ENCODE assay signal across 11 mouse cellular contexts in genomic region chr9:119342728-119343127, GRCm38 (mm10). TPM values are rescaled to one million over a fixed set of nuclear protein-coding genes. Genes with fewer than 3 reads are reported as not detected.
A peak's percentile ranks its signal among the peaks of the same experiment; 100 is the strongest.
DNase-seq lines count a peak whose midpoint lies in the region; ATAC-seq lines count a peak whose summit lies in the region.
"Had no signal": no experiment of that assay in that cellular context is flagged by ENCODE, and none has a peak within 500 bp of the region (broad histone marks: within the 10 kb centered on the region; RNA-seq: fewer than 3 reads in every experiment).

No protein-coding gene starts in this region.

- H3K36me3 ChIP-seq in forebrain, embryonic 10.5 days (replicated peaks) = peaks cover 53% of the 10 kb centered on the region
- peaks cover 35% of the 10 kb centered on the region for H3K36me3 ChIP-seq in forebrain, embryonic 15.5 days
- H3K36me3 ChIP-seq in liver, embryonic 13.5 days = peaks cover 39% of the 10 kb centered on the region
- H3K36me3 ChIP-seq in stomach, embryonic 15.5 days = peaks cover 27% of the 10 kb centered on the region

- no peak overlapping the region for H3K9ac ChIP-seq in forebrain, embryonic 15.5 days (replicated peaks)
- no peak overlapping the region for H3K9ac ChIP-seq in liver, embryonic 13.5 days
- no peak overlapping the region for H3K9ac ChIP-seq in stomach, embryonic 15.5 days

- H3K27ac ChIP-seq in forebrain, embryonic 10.5 days = no peak overlapping the region
- H3K27ac ChIP-seq in forebrain, embryonic 15.5 days (replicated peaks) = no peak overlapping the region
- H3K27ac ChIP-seq in liver, embryonic 13.5 days = no peak overlapping the region
- no peak overlapping the region for H3K27ac ChIP-seq in stomach, embryonic 15.5 days

- H3K27me3 ChIP-seq in forebrain, embryonic 10.5 days (ENCODE audit: poor library complexity, severe bottlenecking) = peaks cover 23% of the 10 kb centered on the region
- no peaks in the 10 kb centered on the region for H3K27me3 ChIP-seq in forebrain, embryonic 15.5 days
- no peaks in the 10 kb centered on the region for H3K27me3 ChIP-seq in liver, embryonic 13.5 days
- H3K27me3 ChIP-seq in stomach, embryonic 15.5 days (replicated peaks) = no peaks in the 10 kb centered on the region
- H3K27me3 ChIP-seq: Patski had no signal

- no peak for DNase-seq in forebrain, embryonic 10.5 days (ENCODE audit: extremely low spot score, low spot score)
- peak; percentile 63 to 80 for DNase-seq in lung, adult 18-20 months
- DNase-seq in lung, postnatal 10 days = no peak
- DNase-seq in liver, embryonic 13.5 days = no peak
- DNase-seq in ovary, postnatal 14 days (ENCODE audit: low spot score) = no peak
- no peak for DNase-seq in right cerebral cortex, postnatal 14 days

- 0 out of 2 replicates have a peak overlapping the region, but pooled peaks have one; percentile 65 for H3K4me3 ChIP-seq in forebrain, embryonic 10.5 days
- no peak overlapping the region for H3K4me3 ChIP-seq in forebrain, embryonic 15.5 days
- 0 out of 2 replicates have a peak overlapping the region, but pooled peaks have one; percentile 84 for H3K4me3 ChIP-seq in liver, embryonic 13.5 days (replicated peaks)
- H3K4me3 ChIP-seq in stomach, embryonic 15.5 days (replicated peaks) = peak overlapping the region; percentile 92

- 92% methylated on average over 7 of the region's 7 CpGs for WGBS in forebrain, embryonic 10.5 days
- 92% methylated on average over 7 of the region's 7 CpGs for WGBS in forebrain, embryonic 15.5 days
- WGBS in liver, embryonic 13.5 days (ENCODE audit: insufficient replicate concordance) = 72% methylated on average over 7 of the region's 7 CpGs
- WGBS in stomach, embryonic 15.5 days = 83% methylated on average over 7 of the region's 7 CpGs

- no peak overlapping the region; the same call in 1 of the 2 replicates for H3K4me2 ChIP-seq in forebrain, embryonic 15.5 days (replicated peaks)
- H3K4me2 ChIP-seq in liver, embryonic 13.5 days = peak overlapping the region; percentile 94; the same call in 1 of the 2 replicates
- H3K4me2 ChIP-seq in stomach, embryonic 15.5 days = peak overlapping the region; percentile 87

- no peak for ATAC-seq in forebrain, embryonic 15.5 days (replicated peaks)
- no peak for ATAC-seq in liver, embryonic 13.5 days (ENCODE audit: low read depth)
- ATAC-seq in stomach, embryonic 15.5 days (ENCODE audit: insufficient read depth, low FRiP score, low read depth) = no peak
- ATAC-seq: inflammation-experienced regulatory T-cells, adult 6 months; Patski had no signal

- H3K9me3 ChIP-seq in forebrain, embryonic 10.5 days = no peaks in the 10 kb centered on the region
- H3K9me3 ChIP-seq in forebrain, embryonic 15.5 days = no peaks in the 10 kb centered on the region
- H3K9me3 ChIP-seq in liver, embryonic 13.5 days (replicated peaks) = no peaks in the 10 kb centered on the region
- no peaks in the 10 kb centered on the region for H3K9me3 ChIP-seq in stomach, embryonic 15.5 days

- peaks cover 35% of the 10 kb centered on the region for H3K4me1 ChIP-seq in forebrain, embryonic 10.5 days
- H3K4me1 ChIP-seq in forebrain, embryonic 15.5 days = peaks cover 29% of the 10 kb centered on the region
- peaks cover 37% of the 10 kb centered on the region for H3K4me1 ChIP-seq in liver, embryonic 13.5 days (replicated peaks)
- H3K4me1 ChIP-seq in stomach, embryonic 15.5 days = peaks cover 24% of the 10 kb centered on the region

RNA-seq across cellular contexts. Expression of gene Myd88, which starts 1.5 kb away (rescaled TPM):
- 9.1 and 9.5 TPM in 2 replicates for polyA plus RNA-seq in forebrain, embryonic 10.5 days (2016; fragmentation: Nextera tagmentation; extraction: Ambion mirVana)
- 4.7 and 4.8 TPM in 2 replicates for polyA plus RNA-seq in forebrain, embryonic 15.5 days (2015; fragmentation: Nextera tagmentation; extraction: Ambion mirVana)
- 18.6 and 21.7 TPM in 2 replicates for polyA plus RNA-seq in liver, embryonic 13.5 days (2015; fragmentation: Nextera tagmentation; extraction: Ambion mirVana)
- polyA plus RNA-seq in stomach, embryonic 15.5 days (2015; fragmentation: Nextera tagmentation; extraction: Ambion mirVana) = 32.4 and 34.7 TPM in 2 replicates

RNA-seq across cellular contexts. Expression of gene Acaa1a, which starts 3.3 kb away (rescaled TPM):
- 72.6 and 75.2 TPM in 2 replicates for polyA plus RNA-seq in forebrain, embryonic 10.5 days (2016; fragmentation: Nextera tagmentation; extraction: Ambion mirVana)
- polyA plus RNA-seq in forebrain, embryonic 15.5 days (2015; fragmentation: Nextera tagmentation; extraction: Ambion mirVana) = 105 and 111 TPM in 2 replicates
- 39.6 and 40.2 TPM in 2 replicates for polyA plus RNA-seq in liver, embryonic 13.5 days (2015; fragmentation: Nextera tagmentation; extraction: Ambion mirVana)
- 116 and 119 TPM in 2 replicates for polyA plus RNA-seq in stomach, embryonic 15.5 days (2015; fragmentation: Nextera tagmentation; extraction: Ambion mirVana)

RNA-seq across cellular contexts. Expression of gene Xylb, which starts 14.5 kb away (rescaled TPM):
- polyA plus RNA-seq in forebrain, embryonic 10.5 days (2016; fragmentation: Nextera tagmentation; extraction: Ambion mirVana) = 12.6 and 12.9 TPM in 2 replicates
- polyA plus RNA-seq in forebrain, embryonic 15.5 days (2015; fragmentation: Nextera tagmentation; extraction: Ambion mirVana) = 3.3 and 3.4 TPM in 2 replicates
- 3.6 and 4.7 TPM in 2 replicates for polyA plus RNA-seq in liver, embryonic 13.5 days (2015; fragmentation: Nextera tagmentation; extraction: Ambion mirVana)
- 6.0 and 8.9 TPM in 2 replicates for polyA plus RNA-seq in stomach, embryonic 15.5 days (2015; fragmentation: Nextera tagmentation; extraction: Ambion mirVana)

RNA-seq across cellular contexts. Expression of gene Oxsr1, which starts 20.5 kb away (rescaled TPM):
- 14.2 and 14.3 TPM in 2 replicates for polyA plus RNA-seq in forebrain, embryonic 10.5 days (2016; fragmentation: Nextera tagmentation; extraction: Ambion mirVana)
- 13.8 and 14.1 TPM in 2 replicates for polyA plus RNA-seq in forebrain, embryonic 15.5 days (2015; fragmentation: Nextera tagmentation; extraction: Ambion mirVana)
- 6.0 and 6.5 TPM in 2 replicates for polyA plus RNA-seq in liver, embryonic 13.5 days (2015; fragmentation: Nextera tagmentation; extraction: Ambion mirVana)
- 13.3 and 13.5 TPM in 2 replicates for polyA plus RNA-seq in stomach, embryonic 15.5 days (2015; fragmentation: Nextera tagmentation; extraction: Ambion mirVana)

RNA-seq across cellular contexts. Expression of gene Slc22a14, which starts 22.6 kb away (rescaled TPM):
- not detected in 2 replicates for polyA plus RNA-seq in forebrain, embryonic 10.5 days (2016; fragmentation: Nextera tagmentation; extraction: Ambion mirVana)
- 0.08 TPM in 1 of 2 replicates, not detected in the other for polyA plus RNA-seq in forebrain, embryonic 15.5 days (2015; fragmentation: Nextera tagmentation; extraction: Ambion mirVana)
- polyA plus RNA-seq in liver, embryonic 13.5 days (2015; fragmentation: Nextera tagmentation; extraction: Ambion mirVana) = not detected in 2 replicates
- polyA plus RNA-seq in stomach, embryonic 15.5 days (2015; fragmentation: Nextera tagmentation; extraction: Ambion mirVana) = 0.08 TPM in 1 of 2 replicates, not detected in the other
- polyA plus RNA-seq: inflammation-experienced regulatory T-cells, adult 6 months; neural tube, embryonic 14.5 days had no signal

Comparison
In these comparisons a context has a peak if more than half of its experiments do, and no peak if none do; other contexts are left out.
1. DNase-seq: peak in lung, adult 18-20 months (2 of 2); none in forebrain, embryonic 10.5 days (single experiment), lung, postnatal 10 days (single experiment), liver, embryonic 13.5 days (single experiment), ovary, postnatal 14 days (single experiment) and right cerebral cortex, postnatal 14 days (single experiment).